Mouse (Mus musculus) myocyte (in vitro differentiated cells): ENCODE measurements around the gene Lin37. TPM values are rescaled to one million over a fixed set of nuclear protein-coding genes. Genes with fewer than 3 reads are reported as not detected.
A peak's percentile ranks its signal among the peaks of the same experiment; 100 is the strongest.

Source experiments
- H3K27me3 ChIP-seq: one replicate; pipeline ENCODE4 v1.6.1; 2011; ENCODE audit not compliant: control insufficient read depth, insufficient read depth, insufficient read length
- H3K36me3 ChIP-seq: one replicate; pipeline ENCODE4 v1.6.1; 2011; ENCODE audit not compliant: control insufficient read depth, insufficient read depth
- H3K4me2 ChIP-seq: one replicate; pipeline ENCODE4 v1.6.1; 2011; ENCODE audit warnings: low read depth, control low read depth
- H3K4me3 ChIP-seq: one replicate; pipeline ENCODE4 v1.5.1; 2011; ENCODE audit warnings: mild to moderate bottlenecking, control low read depth, moderate library complexity
- H3K79me2 ChIP-seq: one replicate; pipeline ENCODE4 v1.6.1; 2011; ENCODE audit not compliant: control insufficient read depth, insufficient read depth
- H3ac ChIP-seq: one replicate; pipeline ENCODE4 v1.6.1; 2011; ENCODE audit not compliant: control insufficient read depth, insufficient read length
- CEBPB ChIP-seq: IDR thresholded peaks from 2 replicates; pipeline ENCODE4 v1.6.1; 2011; ENCODE audit warnings: mild to moderate bottlenecking, moderate library complexity; ENCODE audit not compliant: poor library complexity, insufficient read depth, severe bottlenecking
- E2F4 ChIP-seq: IDR thresholded peaks from one replicate; pipeline ENCODE4 v1.6.1; 2011; ENCODE audit warnings: mild to moderate bottlenecking, control low read depth, moderate library complexity; ENCODE audit not compliant: insufficient read depth
- MAX ChIP-seq: IDR thresholded peaks from one replicate; pipeline ENCODE4 v1.6.1; 2011; ENCODE audit warnings: low read depth, mild to moderate bottlenecking, control low read depth
- MYOD1 ChIP-seq, 3 experiments: IDR thresholded peaks; one replicate each; pipeline ENCODE4 v1.6.1; 2011; ENCODE audit warnings: control low read depth in 2 of 3, low read depth in 2 of 3, mild to moderate bottlenecking in 2 of 3, moderate library complexity in 1 of 3; ENCODE audit not compliant: insufficient read length in 2 of 3, control insufficient read depth in 1 of 3
- MYOG ChIP-seq, 3 experiments: IDR thresholded peaks; one replicate each; pipeline ENCODE4 v1.6.1; 2011; ENCODE audit warnings: control low read depth in 2 of 3, low read depth in 2 of 3, mild to moderate bottlenecking in 2 of 3; ENCODE audit not compliant: insufficient read length in 2 of 3, control insufficient read depth in 1 of 3, insufficient read depth in 1 of 3
- POLR2A ChIP-seq: IDR thresholded peaks from one replicate; pipeline ENCODE4 v1.6.1; 2011; ENCODE audit warnings: low read depth, mild to moderate bottlenecking, control low read depth, moderate library complexity; ENCODE audit not compliant: insufficient read length
- POLR2AphosphoS2 ChIP-seq: IDR thresholded peaks from one replicate; pipeline ENCODE4 v1.6.1; 2011; ENCODE audit warnings: low read depth, control low read depth; ENCODE audit not compliant: insufficient read length
- REST ChIP-seq: IDR thresholded peaks from one replicate; pipeline ENCODE4 v1.6.1; 2011; ENCODE audit warnings: mild to moderate bottlenecking, control low read depth, moderate library complexity; ENCODE audit not compliant: insufficient read depth, insufficient read length
- SRF ChIP-seq: IDR thresholded peaks from one replicate; pipeline ENCODE4 v1.6.1; 2011; ENCODE audit warnings: low read depth; ENCODE audit not compliant: control insufficient read depth, insufficient read length
- TCF12 ChIP-seq: IDR thresholded peaks from one replicate; pipeline ENCODE4 v1.6.1; 2011; ENCODE audit warnings: mild to moderate bottlenecking, control low read depth; ENCODE audit not compliant: poor library complexity, insufficient read depth, severe bottlenecking
- TCF3 ChIP-seq: IDR thresholded peaks from one replicate; pipeline ENCODE4 v1.6.1; 2011; ENCODE audit warnings: low read depth, control low read depth; ENCODE audit not compliant: insufficient read length
- USF1 ChIP-seq: IDR thresholded peaks from one replicate; pipeline ENCODE4 v1.6.1; 2011; ENCODE audit warnings: low read depth, mild to moderate bottlenecking, control low read depth, moderate library complexity
- polyA plus RNA-seq: library from polyadenylated mRNA; unstranded; fragments of >200 nt; fragmentation: generic; extraction: Trizol; gene quantifications from one replicate; pipeline ENCODE4 v1.2.1, GENCODE M21; 2012; ENCODE audit warnings: missing spikeins

The Lin37 gene
- polyA plus RNA-seq, 1 experiment = 55.3 TPM

- Histone ChIP-seq H3K36me3 (no peaks in the 10 kb centered on the region), H3K27me3 (peaks cover 55% of the 10 kb centered on the region), H3ac (no peak overlapping the region), H3K4me3 (no peak overlapping the region), H3K79me2 (no peaks in the 10 kb centered on the region), H3K4me2 (no peak overlapping the region)
- TF ChIP-seq CEBPB = no peak
Observed at GRCm38 (mm10) chr7:30596093-30596492, 36.5 kb upstream of the Lin37 start.

- Histone ChIP-seq H3K27me3 (peaks cover 45% of the 10 kb centered on the region), H3K4me3 (no peak overlapping the region), H3K79me2 (no peaks in the 10 kb centered on the region), H3K36me3 (no peaks in the 10 kb centered on the region), H3K4me2 (no peak overlapping the region), H3ac (no peak overlapping the region)
- no peak for TF ChIP-seq MYOD1 (IDR thresholded peaks at IDR 0.05; ENCODE audit: control insufficient read depth in 1 of 3, insufficient read length in 2 of 3, low read depth in 2 of 3)
- no peak for TF ChIP-seq USF1
- no peak for TF ChIP-seq CEBPB
- TF ChIP-seq SRF = no peak
- TF ChIP-seq POLR2A = no peak
- TF ChIP-seq TCF3 = no peak
- TF ChIP-seq MYOG (IDR thresholded peaks at IDR 0.05; ENCODE audit: control insufficient read depth in 1 of 3, insufficient read depth in 1 of 3, insufficient read length in 2 of 3, low read depth in 2 of 3) = no peak
- no peak for TF ChIP-seq TCF12
- no peak for TF ChIP-seq MAX
- TF ChIP-seq E2F4 = no peak
- no peak for TF ChIP-seq POLR2AphosphoS2
- TF ChIP-seq REST = no peak
Observed at GRCm38 (mm10) chr7:30594510-30595024, 34.9 kb upstream of the Lin37 start.

GRCm38 (mm10) chr7:30593579-30594509 is 34.2 kb upstream of the Lin37 start:
- Histone ChIP-seq H3K27me3 (peaks cover 43% of the 10 kb centered on the region), H3K4me3 (no peak overlapping the region), H3K36me3 (no peaks in the 10 kb centered on the region), H3K79me2 (no peaks in the 10 kb centered on the region), H3ac (no peak overlapping the region), H3K4me2 (no peak overlapping the region)
- TF ChIP-seq TCF12 (no peak), REST (no peak), USF1 (no peak), MAX (no peak), CEBPB (no peak), POLR2AphosphoS2 (no peak), TCF3 (no peak)

GRCm38 (mm10) chr7:30592772-30593423 is 33.3 kb upstream of the Lin37 start:
- Histone ChIP-seq H3K4me2 (no peak overlapping the region), H3K36me3 (no peaks in the 10 kb centered on the region), H3ac (no peak overlapping the region), H3K27me3 (peaks cover 33% of the 10 kb centered on the region), H3K79me2 (peaks cover 4% of the 10 kb centered on the region), H3K4me3 (no peak overlapping the region)
- TF ChIP-seq CEBPB = no peak
- peak; percentile 6 for TF ChIP-seq POLR2AphosphoS2

- H3K4me2 ChIP-seq = no peak overlapping the region
- peaks cover 17% of the 10 kb centered on the region for H3K79me2 ChIP-seq
- peaks cover 21% of the 10 kb centered on the region for H3K27me3 ChIP-seq
- no peak overlapping the region for H3ac ChIP-seq
- H3K4me3 ChIP-seq = no peak overlapping the region
- no peak for TF ChIP-seq MAX
- TF ChIP-seq MYOG (IDR thresholded peaks at IDR 0.05; ENCODE audit: control insufficient read depth in 1 of 3, insufficient read depth in 1 of 3, insufficient read length in 2 of 3, low read depth in 2 of 3) = no peak
- no peak for TF ChIP-seq TCF3
- no peak for TF ChIP-seq TCF12
- TF ChIP-seq MYOD1 (IDR thresholded peaks at IDR 0.05; ENCODE audit: control insufficient read depth in 1 of 3, insufficient read length in 2 of 3, low read depth in 2 of 3) = no peak
- no peak for TF ChIP-seq REST
- no peak for TF ChIP-seq POLR2A
- no peak for TF ChIP-seq POLR2AphosphoS2
- no peak for TF ChIP-seq CEBPB
- no peak for TF ChIP-seq USF1
- TF ChIP-seq SRF = no peak
- TF ChIP-seq E2F4 = no peak
- H3K36me3 ChIP-seq = no peaks in the 10 kb centered on the region
Observed at GRCm38 (mm10) chr7:30591605-30591951, 31.9 kb upstream of the Lin37 start.
